Mouse (Mus musculus) fibroblast of lung, adult 2 months (primary cell): ENCODE results near the gene Olfr1496.
"Not testable (repeated sequence)": the region's sequence is repeated elsewhere in the genome, so short reads cannot be mapped to it uniquely, and the experiment has no call there.

Experiments used
- DNase-seq: peaks from one replicate; pipeline ENCODE4 v3.0.0-alpha.2; 2011; ENCODE audit warnings: low read depth

The Olfr1496 gene

GRCm38 (mm10) chr19:13777578-13777977 lies at the start of gene Olfr1496:
Gene Olfr1496, plus strand, starts transcription at chr19:13777878.
- no peak for DNase-seq

GRCm38 (mm10) chr19:13739428-13739827 lies 38.2 kb upstream of the Olfr1496 start, which contains the start of gene Olfr1494:
Gene Olfr1494, plus strand, starts transcription at chr19:13739728.
- no peak for DNase-seq

GRCm38 (mm10) chr19:13749366-13749765 lies 28.3 kb upstream of the Olfr1496 start:
- no peak for DNase-seq

- DNase-seq, result no peak
Measured at GRCm38 (mm10) chr19:13764306-13764705, 13.4 kb upstream of the Olfr1496 start, which contains the start of gene Olfr1495. Gene Olfr1495, plus strand, starts transcription at chr19:13764606.

GRCm38 (mm10) chr19:13768565-13769276 lies 9.0 kb upstream of the Olfr1496 start:
- DNase-seq, result no peak

GRCm38 (mm10) chr19:13798102-13798501 lies 20.4 kb downstream of the Olfr1496 start, which contains the start of gene Olfr1497:
Gene Olfr1497, minus strand, starts transcription at chr19:13798202.
- DNase-seq, result no peak

GRCm38 (mm10) chr19:13805486-13805885 lies 27.8 kb downstream of the Olfr1496 start:
- not testable (repeated sequence) for DNase-seq

- no peak for DNase-seq
Measured at GRCm38 (mm10) chr19:13812823-13813222, 35.1 kb downstream of the Olfr1496 start.

- no peak for DNase-seq
Measured at GRCm38 (mm10) chr19:13818827-13819226, 41.1 kb downstream of the Olfr1496 start.

GRCm38 (mm10) chr19:13819347-13819746 lies 41.7 kb downstream of the Olfr1496 start, which contains the start of gene Olfr1499:
Gene Olfr1499, minus strand, starts transcription at chr19:13819447.
- DNase-seq, result no peak

GRCm38 (mm10) chr19:13820847-13821246 lies 43.2 kb downstream of the Olfr1496 start:
- no peak for DNase-seq

GRCm38 (mm10) chr19:13828447-13828846 lies 50.8 kb downstream of the Olfr1496 start:
- DNase-seq, result no peak

- DNase-seq, result no peak
Measured at GRCm38 (mm10) chr19:13830388-13830787, 52.7 kb downstream of the Olfr1496 start, which contains the start of gene Olfr1500. Gene Olfr1500, minus strand, starts transcription at chr19:13830488.
